Mouse (Mus musculus): Measurements from ENCODE around the gene Dock4.

DNA sequence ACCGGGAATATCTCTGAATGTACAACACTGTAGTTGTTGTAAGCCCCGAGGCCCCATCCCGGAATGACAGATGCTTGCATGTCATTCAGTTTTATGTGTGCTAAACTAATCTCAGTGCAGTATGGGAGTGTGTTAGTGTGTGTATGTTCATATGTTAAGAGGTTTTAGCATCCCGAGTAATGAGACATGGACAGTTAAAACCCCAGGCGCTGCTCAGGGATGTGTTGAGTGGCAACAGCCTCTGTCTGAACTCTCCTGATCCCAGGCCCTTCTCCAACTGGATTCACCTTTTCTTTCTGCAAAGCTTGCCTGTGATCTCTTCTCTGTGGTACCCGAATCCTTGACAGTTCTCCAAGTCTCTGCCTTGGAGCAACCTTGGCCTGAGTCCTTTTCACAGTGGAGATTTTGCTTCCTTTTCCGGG is 52.5 kb downstream of the Dock4 start:
- TF ChIP-seq CTCF (IDR thresholded peaks at IDR 0.05; ENCODE audit: borderline replicate concordance, control insufficient read depth, extremely low read depth, insufficient read depth, low read length, poor library complexity), result no peak
- TF ChIP-seq POLR2A (IDR thresholded peaks at IDR 0.05; ENCODE audit: control insufficient read depth, extremely low read depth, insufficient read depth, low read length, poor library complexity), result no peak
